Mouse (Mus musculus) left cerebral cortex, postnatal 36 days (tissue): ENCODE results near the gene Fam198a. TPM values are rescaled to one million over a fixed set of nuclear protein-coding genes. Genes with fewer than 3 reads are reported as not detected.

ENCODE experiments used
- DNase-seq, 2 experiments: peaks; one replicate each; pipeline ENCODE4 v3.0.0; 2021 to 2022; ENCODE audit warnings: low spot score in 2 of 2, mixed read lengths in 1 of 2
- intact Hi-C: fragments of 180-260 bp; cut with DNase I; formaldehyde crosslinking; loops from one replicate; pipeline ENCODE4 v1.15.1; 2025
- total RNA-seq, 2 experiments: library from RNA; stranded (reverse); gene quantifications; 2 replicates each; pipeline ENCODE4 v1.2.3; 2021

Gene Fam198a
- total RNA-seq, 2 experiments from 2014 or later = 5.2 to 5.4 TPM

GRCm38 (mm10) chr9:121924901-121925560 lies 25.8 kb upstream of the Fam198a start:
- no peak for DNase-seq
- intact Hi-C loops = loop anchor here (5.0 kb wide), 1 partner anchor 43 kb away; no protein-coding TSS in a partner anchor

GRCm38 (mm10) chr9:121925959-121926358 lies 24.8 kb upstream of the Fam198a start:
- intact Hi-C loops = loop anchor here (5.0 kb wide), 1 partner anchor 44 kb away; no protein-coding TSS in a partner anchor
- no peak for DNase-seq

- intact Hi-C loops = loop anchor here (5.0 kb wide), 1 partner anchor 45 kb away; no protein-coding TSS in a partner anchor
- DNase-seq = no peak
These were observed 24.0 kb upstream of the Fam198a start for GRCm38 (mm10) chr9:121926634-121927405.

GRCm38 (mm10) chr9:121927721-121928120 lies 23.1 kb upstream of the Fam198a start:
- intact Hi-C loops = loop anchor here (5.0 kb wide), 1 partner anchor 45 kb away; no protein-coding TSS in a partner anchor
- DNase-seq = no peak

GRCm38 (mm10) chr9:121928498-121928897 lies 22.3 kb upstream of the Fam198a start:
- peak; percentile 67 to 71 for DNase-seq
- intact Hi-C loops = loop anchor here (5.0 kb wide), 1 partner anchor 46 kb away; no protein-coding TSS in a partner anchor

- intact Hi-C loops = no loop called here
- no peak for DNase-seq
These were observed 15.9 kb upstream of the Fam198a start for GRCm38 (mm10) chr9:121934856-121935255.

- intact Hi-C loops = no loop called here
- peak in 1 of 2 experiments; percentile 10 for DNase-seq
These were observed 13.8 kb upstream of the Fam198a start for GRCm38 (mm10) chr9:121936952-121937351.

- no peak for DNase-seq
- intact Hi-C loops = no loop called here
These were observed 13.3 kb upstream of the Fam198a start for GRCm38 (mm10) chr9:121937451-121937864.

GRCm38 (mm10) chr9:121937944-121938355 lies 12.8 kb upstream of the Fam198a start:
- intact Hi-C loops = no loop called here

GRCm38 (mm10) chr9:121943005-121943404 lies 7.8 kb upstream of the Fam198a start:
- intact Hi-C loops = loop anchor here (10.0 kb wide), 1 partner anchor 282 kb away; no protein-coding TSS in a partner anchor
- no peak for DNase-seq

More at GRCm38 (mm10) chr9:121937944-121938355, 12.8 kb upstream of the Fam198a start:
- DNase-seq = peak in 1 of 2 experiments; percentile 13

GRCm38 (mm10) chr9:121943628-121944027 lies 7.2 kb upstream of the Fam198a start:
- DNase-seq = no peak
- intact Hi-C loops = loop anchor here (10.0 kb wide), 1 partner anchor 281 kb away; no protein-coding TSS in a partner anchor

GRCm38 (mm10) chr9:121947784-121948183 lies 3.0 kb upstream of the Fam198a start:
- DNase-seq = peak; percentile 53 to 70
- intact Hi-C loops = loop anchor here (2.0 to 10.0 kb wide), 2 partner anchors 37 to 277 kb away; no protein-coding TSS in a partner anchor

- intact Hi-C loops = loop anchor here (10.0 kb wide), 1 partner anchor 276 kb away; no protein-coding TSS in a partner anchor
- DNase-seq = no peak
These were observed 2.4 kb upstream of the Fam198a start for GRCm38 (mm10) chr9:121948431-121948830.

GRCm38 (mm10) chr9:121951114-121951423 lies 281 bp downstream of the Fam198a start:
- intact Hi-C loops = no loop called here
- DNase-seq = no peak

- intact Hi-C loops = no loop called here
- no peak for DNase-seq
These were observed 1.8 kb downstream of the Fam198a start for GRCm38 (mm10) chr9:121952596-121952995.

GRCm38 (mm10) chr9:121959966-121960635 lies 9.3 kb downstream of the Fam198a start:
- intact Hi-C loops = no loop called here
- no peak for DNase-seq

- intact Hi-C loops = no loop called here
- DNase-seq = no peak
These were observed 14.2 kb downstream of the Fam198a start for GRCm38 (mm10) chr9:121964941-121965340.

- intact Hi-C loops = no loop called here
These were observed 17.5 kb downstream of the Fam198a start for GRCm38 (mm10) chr9:121968258-121968657.

GRCm38 (mm10) chr9:121969841-121970381 lies 19.1 kb downstream of the Fam198a start:
- intact Hi-C loops = no loop called here
- DNase-seq = no peak

More at GRCm38 (mm10) chr9:121968258-121968657, 17.5 kb downstream of the Fam198a start:
- DNase-seq = no peak
